In genomic region chr15:6492386-6492785, GRCm38 (mm10) we compare ENCODE assay signal across 27 mouse cellular contexts. TPM values are rescaled to one million over a fixed set of nuclear protein-coding genes. Genes with fewer than 3 reads are reported as not detected.
DNase-seq lines count a peak whose midpoint lies in the region; ATAC-seq and TF ChIP-seq lines count a peak whose summit lies in the region.
"Had no signal": no experiment of that assay in that cellular context is flagged by ENCODE, and none has a peak within 500 bp of the region (broad histone marks: within the 10 kb centered on the region; RNA-seq: fewer than 3 reads in every experiment).

No protein-coding gene starts in this region.

- no peaks in the 10 kb centered on the region for H3K4me1 ChIP-seq in hindbrain, embryonic 14.5 days (replicated peaks; ENCODE audit: control insufficient read depth, insufficient read depth, low read length)
- no peaks in the 10 kb centered on the region for H3K4me1 ChIP-seq in midbrain, embryonic 13.5 days (replicated peaks)
- H3K4me1 ChIP-seq: embryonic facial prominence, embryonic 12.5 days; forebrain, embryonic 12.5 days; heart, embryonic 13.5 days had no signal

- no peak for TF ChIP-seq CTCF in C2C12 (IDR thresholded peaks at IDR 0.05; ENCODE audit: control insufficient read depth, insufficient read depth, insufficient read length)

- H3ac ChIP-seq in C2C12 (ENCODE audit: control insufficient read depth, insufficient read length, low read depth) = no peak overlapping the region

- H3K27ac ChIP-seq in hindbrain, embryonic 14.5 days = no peak overlapping the region
- H3K27ac ChIP-seq in midbrain, embryonic 13.5 days = no peak overlapping the region
- H3K27ac ChIP-seq: embryonic facial prominence, embryonic 12.5 days; forebrain, embryonic 12.5 days; heart, embryonic 13.5 days had no signal

- H3K79me3 ChIP-seq in C2C12 (ENCODE audit: low read depth) = no peaks in the 10 kb centered on the region

- peak; percentile 72 for DNase-seq in 3134 (ENCODE audit: extremely low read depth, insufficient read length, low spot score)
- peak; percentile 74 for DNase-seq in NIH3T3 (ENCODE audit: low read depth)
- peak; percentile 8 for DNase-seq in induced T-regulatory cell, adult 2 months (ENCODE audit: low read depth)
- no peak for DNase-seq in hindbrain, embryonic 14.5 days (ENCODE audit: low spot score)
- DNase-seq in urinary bladder, postnatal 4 days (ENCODE audit: low spot score in 2 of 2) = no peak
- no peak for DNase-seq in adrenal gland, postnatal 36 days
- DNase-seq: B cell, adult 2 months; cerebellum, adult 11-12 months; cerebellum, adult 9-10 months; cerebellum, postnatal 25 days; forebrain, postnatal 0 days; gastrocnemius, postnatal 14 days; heart, adult 11 months; heart, postnatal 36 days; kidney, adult 11 months had no signal

- ATAC-seq in hindbrain, embryonic 14.5 days (ENCODE audit: low FRiP score) = no peak
- ATAC-seq in midbrain, embryonic 13.5 days = no peak
- ATAC-seq: activated CD4-positive, CD25-positive, alpha-beta regulatory T cell, adult 4 months; forebrain, postnatal 0 days; hindbrain, embryonic 16.5 days had no signal

- no peak overlapping the region for H3K9ac ChIP-seq in hindbrain, embryonic 14.5 days
- no peak overlapping the region for H3K9ac ChIP-seq in midbrain, embryonic 13.5 days (replicated peaks)
- H3K9ac ChIP-seq: embryonic facial prominence, embryonic 12.5 days; forebrain, embryonic 12.5 days; forebrain, postnatal 0 days; heart, embryonic 13.5 days had no signal

- no peak overlapping the region for H3K4me3 ChIP-seq in C2C12 (ENCODE audit: insufficient read depth, poor library complexity, severe bottlenecking)
- no peak overlapping the region for H3K4me3 ChIP-seq in hindbrain, embryonic 14.5 days (replicated peaks; ENCODE audit: low read length)
- no peak overlapping the region for H3K4me3 ChIP-seq in midbrain, embryonic 13.5 days (replicated peaks)
- H3K4me3 ChIP-seq: embryonic facial prominence, embryonic 12.5 days; forebrain, embryonic 12.5 days; heart, embryonic 13.5 days had no signal

- H3K79me2 ChIP-seq in C2C12 (ENCODE audit: control insufficient read depth, insufficient read depth) = no peaks in the 10 kb centered on the region

- H3K27me3 ChIP-seq in C2C12 (ENCODE audit: control insufficient read depth, insufficient read depth, insufficient read length) = no peaks in the 10 kb centered on the region
- H3K27me3 ChIP-seq in hindbrain, embryonic 14.5 days (ENCODE audit: control insufficient read depth, insufficient read depth, low read length) = no peaks in the 10 kb centered on the region
- no peaks in the 10 kb centered on the region for H3K27me3 ChIP-seq in midbrain, embryonic 13.5 days
- H3K27me3 ChIP-seq: embryonic facial prominence, embryonic 12.5 days; forebrain, embryonic 12.5 days; heart, embryonic 13.5 days had no signal

- no peak overlapping the region for H3K4me2 ChIP-seq in hindbrain, embryonic 14.5 days (replicated peaks)
- H3K4me2 ChIP-seq in midbrain, embryonic 13.5 days (replicated peaks) = no peak overlapping the region
- H3K4me2 ChIP-seq: embryonic facial prominence, embryonic 12.5 days; forebrain, embryonic 12.5 days; heart, embryonic 13.5 days had no signal

- 95% methylated on average over 2 of the region's 2 CpGs for WGBS in hindbrain, embryonic 14.5 days
- 89% methylated on average over 2 of the region's 2 CpGs for WGBS in midbrain, embryonic 13.5 days

- H3K9me3 ChIP-seq in hindbrain, embryonic 14.5 days (ENCODE audit: control insufficient read depth, low read length) = no peaks in the 10 kb centered on the region
- no peaks in the 10 kb centered on the region; the same call in 1 of the 2 replicates for H3K9me3 ChIP-seq in midbrain, embryonic 13.5 days
- H3K9me3 ChIP-seq: embryonic facial prominence, embryonic 12.5 days; forebrain, embryonic 12.5 days; heart, embryonic 13.5 days had no signal

- H3K36me3 ChIP-seq in C2C12 (ENCODE audit: control insufficient read depth, insufficient read depth) = no peaks in the 10 kb centered on the region
- H3K36me3 ChIP-seq in hindbrain, embryonic 14.5 days (replicated peaks; ENCODE audit: control insufficient read depth, insufficient read depth) = no peaks in the 10 kb centered on the region
- H3K36me3 ChIP-seq in midbrain, embryonic 13.5 days = no peaks in the 10 kb centered on the region
- H3K36me3 ChIP-seq: embryonic facial prominence, embryonic 12.5 days; forebrain, embryonic 12.5 days; heart, embryonic 13.5 days had no signal

TF ChIP-seq in C2C12, 6 proteins besides CTCF, POLR2A, EP300 and RAD21:
- TF ChIP-seq MYOD1 (IDR thresholded peaks at IDR 0.05; ENCODE audit: control insufficient read depth, insufficient read length, low read depth) (peak; percentile 48), USF1 (IDR thresholded peaks at IDR 0.05; ENCODE audit: low read depth) (peak; percentile 9), CEBPB (IDR thresholded peaks at IDR 0.05; ENCODE audit: low read depth) (no peak), MAX (IDR thresholded peaks at IDR 0.05) (peak; percentile 65), FOSL1 (IDR thresholded peaks at IDR 0.05; ENCODE audit: insufficient read depth, low read length, poor library complexity, severe bottlenecking) (peak; percentile 100), MYOG (IDR thresholded peaks at IDR 0.05; ENCODE audit: control insufficient read depth, extremely low read depth, insufficient read length) (no peak)

RNA-seq across cellular contexts. Expression of gene Fyb, which starts 30.3 kb away (rescaled TPM):
- polyA plus RNA-seq in C2C12 (2012; fragmentation: generic; extraction: Trizol) = 190 TPM
- polyA plus RNA-seq in hindbrain, embryonic 14.5 days (2014; fragmentation: Nextera tagmentation; extraction: Ambion mirVana) = 4.2 and 4.9 TPM in 2 replicates
- 2.7 and 4.1 TPM in 2 replicates for polyA plus RNA-seq in midbrain, embryonic 13.5 days (2015; fragmentation: Nextera tagmentation; extraction: Ambion mirVana)
- total RNA-seq in adrenal gland, postnatal 36 days (2021) = 10 to 100 TPM; 22.9 to 27.0 TPM

RNA-seq across cellular contexts. Expression of gene C9, which starts 47.3 kb away (rescaled TPM):
- not detected for polyA plus RNA-seq in C2C12 (2012; fragmentation: generic; extraction: Trizol)
- 0.27 TPM in 1 of 2 replicates, not detected in the other for polyA plus RNA-seq in hindbrain, embryonic 14.5 days (2014; fragmentation: Nextera tagmentation; extraction: Ambion mirVana)
- not detected in 2 replicates for polyA plus RNA-seq in midbrain, embryonic 13.5 days (2015; fragmentation: Nextera tagmentation; extraction: Ambion mirVana)
- under 1 TPM in 1 of 2 experiments, not detected in 1; 0.33 TPM for total RNA-seq in adrenal gland, postnatal 36 days (2021)
- total RNA-seq: adrenal gland, adult 18-20 months; forebrain, postnatal 0 days; gastrocnemius, adult 18-20 months; gastrocnemius, postnatal 14 days; heart, postnatal 36 days had no signal
- polyA plus RNA-seq: activated CD4-positive, CD25-positive, alpha-beta regulatory T cell, adult 4 months; cortical plate, adult 2 months; forebrain, embryonic 12.5 days; forebrain, postnatal 0 days; heart, embryonic 13.5 days; heart, postnatal 0 days; hindbrain, embryonic 11.5 days; hindbrain, embryonic 16.5 days had no signal

Comparison
In these comparisons a context has a peak if more than half of its experiments do, and no peak if none do; other contexts are left out.
1. DNase-seq: peak in 3134 (single experiment), NIH3T3 (single experiment) and induced T-regulatory cell, adult 2 months (single experiment); none in hindbrain, embryonic 14.5 days (single experiment), urinary bladder, postnatal 4 days (0 of 2) and adrenal gland, postnatal 36 days (0 of 2).
2. RNA of gene Fyb, which starts 30.3 kb away (polyA plus RNA-seq): 190 TPM in C2C12 (single experiment); 4.2 to 4.9 TPM in hindbrain, embryonic 14.5 days and 2.7 to 4.1 TPM in midbrain, embryonic 13.5 days; every median in the first group is over 10 times any median in the second.